Mouse (Mus musculus): ENCODE results near the gene Pou3f1.

Gene Pou3f1

GRCm38 (mm10) chr4:124656518-124656853 lies at the start of gene Pou3f1:
TSS of gene Pou3f1 (plus strand) at chr4:124656807.
- DNase-seq (ENCODE audit: low spot score): no peak

DNA sequence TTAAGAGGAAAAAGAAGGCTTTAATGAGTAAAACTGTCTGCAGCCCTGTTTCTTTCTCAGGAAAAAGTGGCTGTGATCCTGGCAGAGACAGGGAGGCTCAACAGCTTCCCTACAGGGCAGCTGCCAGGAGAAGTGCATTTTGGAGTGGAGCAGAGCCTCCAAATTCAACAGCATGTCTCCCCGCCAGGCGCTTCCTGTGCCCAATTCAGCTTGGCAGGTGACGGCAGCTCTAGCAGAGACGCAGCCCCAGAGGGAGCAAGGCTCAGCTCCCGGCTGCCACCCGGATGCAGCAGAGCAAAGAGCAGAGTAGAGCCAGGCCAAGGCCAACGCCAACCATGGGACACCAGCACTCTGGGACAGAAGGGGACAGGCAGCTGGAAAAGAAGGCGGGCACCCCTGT lies 49.4 kb upstream of the Pou3f1 start:
- no peak for DNase-seq (ENCODE audit: low spot score)

- DNase-seq (ENCODE audit: low spot score): no peak
Observed at GRCm38 (mm10) chr4:124610066-124610465, 46.5 kb upstream of the Pou3f1 start.

DNA sequence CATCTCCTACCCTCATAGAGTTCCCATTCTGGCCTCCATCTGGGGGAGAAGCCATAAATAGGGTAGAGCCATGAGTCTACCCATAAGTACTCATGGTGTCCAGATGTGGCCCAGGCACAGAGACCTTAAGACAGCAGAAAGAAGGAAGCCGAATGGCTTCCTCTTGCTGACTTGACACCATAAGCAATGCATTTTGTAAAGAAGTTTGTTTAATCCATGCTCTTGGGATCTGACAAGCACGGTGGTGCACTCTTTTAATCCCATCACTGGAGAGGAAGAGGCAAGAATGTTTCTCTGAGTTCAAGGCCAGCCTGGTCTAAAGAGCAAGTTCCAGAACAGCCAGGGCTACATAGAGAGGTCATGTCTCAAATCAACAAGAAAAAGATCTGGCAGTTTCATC lies 45.9 kb upstream of the Pou3f1 start, which contains the start of gene 3100002H09Rik:
3100002H09Rik (minus strand) TSS at position 101 of the 400 bp plus-strand sequence.
- no peak for DNase-seq (ENCODE audit: low spot score)

DNA sequence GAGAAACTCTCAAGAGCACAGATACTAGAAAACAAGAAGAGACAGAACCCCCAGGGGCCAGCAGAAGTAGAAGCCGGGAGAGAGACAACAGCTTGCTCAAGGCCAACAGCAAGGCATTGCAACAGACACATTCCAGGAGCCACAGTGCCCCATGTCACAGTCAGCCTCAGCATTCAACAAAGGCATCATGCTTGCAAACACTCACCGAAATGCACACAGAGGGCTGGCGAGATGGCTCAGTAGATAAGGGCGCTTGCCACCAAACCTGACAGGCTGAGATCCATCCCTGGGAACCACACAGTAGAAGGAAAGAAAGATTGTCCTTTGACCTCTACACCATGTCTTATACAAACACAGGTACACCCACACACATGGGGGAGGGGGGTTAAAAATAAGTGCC lies 44.8 kb upstream of the Pou3f1 start:
- DNase-seq (ENCODE audit: low spot score): no peak

DNA sequence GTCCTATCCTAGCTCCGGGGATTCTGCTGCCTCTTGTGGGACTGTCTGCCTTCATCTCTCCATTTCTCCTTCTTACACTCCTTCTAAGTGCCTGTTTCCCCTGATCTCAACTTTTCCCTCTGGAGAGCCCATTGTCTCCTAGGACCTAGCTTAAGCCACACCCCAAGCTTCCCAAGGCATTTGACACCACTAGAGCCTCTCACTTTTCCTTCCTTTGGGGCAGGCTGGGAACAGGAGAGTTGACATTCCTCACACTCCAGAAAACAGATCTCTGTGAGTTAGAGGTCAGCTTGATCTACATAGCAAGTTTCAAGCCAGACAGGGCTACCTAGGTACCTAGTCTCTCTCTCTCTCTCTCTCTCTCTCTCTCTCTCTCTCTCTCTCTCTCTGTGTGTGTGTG lies 42.4 kb upstream of the Pou3f1 start:
- DNase-seq (ENCODE audit: low spot score): no peak

DNA sequence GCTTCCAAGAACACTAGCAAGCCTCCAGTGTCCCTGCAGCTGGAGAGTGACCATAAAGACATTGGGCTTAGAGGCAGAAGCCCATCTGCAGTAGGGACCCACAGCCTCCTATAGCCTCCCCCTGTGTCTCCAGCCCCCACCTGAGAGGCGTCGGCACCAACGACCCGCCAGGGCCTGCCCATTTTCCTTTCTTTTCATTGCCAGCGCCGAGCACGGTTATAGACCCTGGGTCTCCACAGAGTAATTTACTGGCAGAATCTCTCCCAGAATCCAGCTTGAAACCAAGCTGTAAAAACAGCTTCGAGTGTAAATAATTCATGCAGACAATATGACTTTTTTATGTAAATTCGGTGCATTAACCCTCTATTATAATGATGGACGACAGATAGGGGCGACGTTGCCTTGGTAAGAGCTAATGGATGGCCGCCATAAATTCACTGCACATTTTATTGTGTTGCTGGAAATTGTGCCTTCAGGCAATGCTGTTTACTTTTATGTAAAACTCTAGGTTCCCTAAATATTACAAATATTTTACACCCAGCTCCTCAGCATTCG lies 41.1 kb upstream of the Pou3f1 start:
- no peak for DNase-seq (ENCODE audit: low spot score)

DNA sequence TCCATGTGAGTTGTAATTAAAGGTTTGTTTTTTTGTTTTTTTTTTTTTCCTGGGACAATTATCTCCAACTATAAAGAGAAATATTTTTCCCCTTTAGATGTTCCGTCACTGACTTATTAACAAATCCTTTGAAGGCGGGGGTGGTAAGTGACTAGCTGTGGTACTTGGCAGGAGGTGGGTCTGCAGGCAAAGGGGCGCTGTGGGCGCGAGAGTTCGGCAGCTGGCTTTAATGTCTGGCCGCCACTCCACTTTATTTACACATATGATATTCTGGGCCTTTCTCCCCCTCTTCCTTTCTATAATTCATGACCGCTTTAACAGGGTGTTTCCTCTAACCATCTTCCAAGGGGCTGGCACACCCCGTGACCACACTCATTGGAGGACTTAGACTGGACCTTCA lies 40.6 kb upstream of the Pou3f1 start:
- DNase-seq (ENCODE audit: low spot score): no peak

- DNase-seq (ENCODE audit: low spot score): no peak
Observed at GRCm38 (mm10) chr4:124616636-124617035, 40.0 kb upstream of the Pou3f1 start.

GRCm38 (mm10) chr4:124618599-124618998 lies 38.0 kb upstream of the Pou3f1 start:
- no peak for DNase-seq (ENCODE audit: low spot score)

DNA sequence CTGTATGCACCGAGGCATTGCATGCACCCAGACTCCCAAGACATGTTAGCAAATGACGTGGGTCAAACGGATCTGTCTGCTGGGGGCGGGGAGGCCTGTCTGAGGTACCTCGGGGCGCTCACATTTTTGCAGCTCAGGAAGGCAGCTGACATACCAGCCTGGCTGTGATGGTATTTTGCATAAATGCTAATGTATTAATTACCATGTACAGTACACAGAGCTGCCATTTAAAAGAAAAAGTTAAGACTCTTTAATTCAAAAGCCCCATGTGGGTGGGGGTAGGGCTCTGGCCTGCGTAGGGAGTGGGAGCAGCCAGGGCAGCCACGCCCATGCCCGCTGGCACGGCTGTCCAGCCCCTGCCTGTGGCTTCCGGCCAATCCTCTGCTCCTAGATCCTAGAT lies 35.2 kb upstream of the Pou3f1 start:
- no peak for DNase-seq (ENCODE audit: low spot score)

GRCm38 (mm10) chr4:124622566-124622965 lies 34.0 kb upstream of the Pou3f1 start:
- DNase-seq (ENCODE audit: low spot score): no peak

GRCm38 (mm10) chr4:124624111-124624581 lies 32.5 kb upstream of the Pou3f1 start:
- DNase-seq (ENCODE audit: low spot score): no peak

- DNase-seq (ENCODE audit: low spot score): no peak
Observed at GRCm38 (mm10) chr4:124626836-124627235, 29.8 kb upstream of the Pou3f1 start.

GRCm38 (mm10) chr4:124631456-124631855 lies 25.2 kb upstream of the Pou3f1 start:
- DNase-seq (ENCODE audit: low spot score): no peak

DNA sequence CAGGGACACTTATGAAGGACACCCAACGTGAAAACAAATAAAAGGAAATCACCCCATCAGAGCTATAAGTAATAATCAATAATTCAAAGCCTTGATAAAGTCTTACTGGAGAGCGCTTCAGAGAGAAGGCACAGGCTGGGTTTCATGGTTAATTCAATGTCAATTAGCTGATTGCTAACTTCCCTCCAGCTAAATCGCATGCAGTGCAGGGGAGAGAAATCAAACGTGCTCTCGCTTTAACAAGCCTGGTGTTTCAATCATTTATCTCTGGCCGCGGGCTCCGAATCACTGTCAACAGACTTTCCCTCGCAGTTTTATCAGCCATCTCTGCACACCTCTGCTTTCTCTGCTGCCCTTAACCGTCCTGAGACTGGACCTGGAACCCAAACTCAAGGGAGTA lies 23.8 kb upstream of the Pou3f1 start:
- no peak for DNase-seq (ENCODE audit: low spot score)

GRCm38 (mm10) chr4:124633281-124633680 lies 23.3 kb upstream of the Pou3f1 start:
- DNase-seq (ENCODE audit: low spot score): no peak

DNA sequence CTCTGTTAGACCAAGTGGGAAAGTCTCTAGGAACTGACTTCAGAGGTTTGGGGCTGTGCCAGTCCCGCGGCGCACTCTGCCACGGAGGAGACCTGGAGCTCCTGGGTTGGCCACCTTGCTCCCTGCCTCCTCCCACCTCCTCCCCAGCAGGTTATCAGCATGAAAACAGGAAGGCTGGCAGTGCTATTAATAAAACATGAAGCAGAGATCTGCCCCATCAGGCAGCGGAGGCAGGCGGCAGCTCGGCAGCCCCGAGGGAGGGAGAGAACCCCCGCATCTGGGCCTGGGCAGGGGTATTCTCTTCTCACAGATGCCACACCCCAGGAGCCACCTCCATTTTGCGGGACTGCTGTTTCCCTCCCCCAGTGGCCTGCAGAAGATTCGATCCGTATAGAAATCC lies 16.9 kb upstream of the Pou3f1 start:
- DNase-seq (ENCODE audit: low spot score): no peak

DNA sequence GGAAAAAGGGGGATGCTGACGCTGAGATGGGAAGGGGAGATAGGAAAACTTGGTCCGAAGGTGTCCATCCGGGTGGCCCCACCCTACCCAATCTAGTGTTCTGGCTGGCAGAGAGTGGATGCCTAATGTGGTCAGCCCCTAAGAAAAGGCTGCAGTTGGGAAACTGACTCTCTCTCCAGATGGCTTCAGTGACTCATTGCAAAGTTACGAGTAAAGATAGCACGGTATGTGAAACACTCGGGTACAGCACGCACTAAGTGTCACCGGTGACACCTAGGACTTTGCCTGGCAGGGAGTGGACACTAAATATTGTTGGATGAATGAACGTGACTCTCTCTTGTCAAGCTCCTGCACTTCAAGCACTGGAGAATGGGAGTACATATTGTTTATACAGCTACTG lies 12.7 kb upstream of the Pou3f1 start:
- DNase-seq (ENCODE audit: low spot score): no peak

- DNase-seq (ENCODE audit: low spot score): no peak
Observed at GRCm38 (mm10) chr4:124644974-124645433, 11.6 kb upstream of the Pou3f1 start.

GRCm38 (mm10) chr4:124646591-124646990 lies 10.0 kb upstream of the Pou3f1 start:
- DNase-seq (ENCODE audit: low spot score): no peak

- no peak for DNase-seq (ENCODE audit: low spot score)
Observed at GRCm38 (mm10) chr4:124647909-124648308, 8.7 kb upstream of the Pou3f1 start.

- no peak for DNase-seq (ENCODE audit: low spot score)
Observed at GRCm38 (mm10) chr4:124652886-124653285, 3.7 kb upstream of the Pou3f1 start.

GRCm38 (mm10) chr4:124656854-124657650 lies 445 bp downstream of the Pou3f1 start:
- no peak for DNase-seq (ENCODE audit: low spot score)

Measured in urinary bladder, postnatal 10 days (tissue).